Mouse (Mus musculus) lung, postnatal 0 days (tissue): ENCODE data around the gene Kat2a.

ENCODE experiments used
- CTCF ChIP-seq: IDR thresholded peaks from 2 replicates; pipeline ENCODE4 v1.5.1; 2016; ENCODE audit warnings: antibody characterized with exemption, mild to moderate bottlenecking
- EP300 ChIP-seq: IDR thresholded peaks from 2 replicates; pipeline ENCODE4 v1.6.1; 2016; ENCODE audit warnings: antibody characterized with exemption, mild to moderate bottlenecking, control low read depth

- TF ChIP-seq CTCF, result no peak
- TF ChIP-seq EP300, result no peak
Observed at GRCm38 (mm10) chr11:100719893-100720292, 7.6 kb upstream of the Kat2a start.
